ENCODE assay signal across 8 mouse cellular contexts in the genomic region with DNA sequence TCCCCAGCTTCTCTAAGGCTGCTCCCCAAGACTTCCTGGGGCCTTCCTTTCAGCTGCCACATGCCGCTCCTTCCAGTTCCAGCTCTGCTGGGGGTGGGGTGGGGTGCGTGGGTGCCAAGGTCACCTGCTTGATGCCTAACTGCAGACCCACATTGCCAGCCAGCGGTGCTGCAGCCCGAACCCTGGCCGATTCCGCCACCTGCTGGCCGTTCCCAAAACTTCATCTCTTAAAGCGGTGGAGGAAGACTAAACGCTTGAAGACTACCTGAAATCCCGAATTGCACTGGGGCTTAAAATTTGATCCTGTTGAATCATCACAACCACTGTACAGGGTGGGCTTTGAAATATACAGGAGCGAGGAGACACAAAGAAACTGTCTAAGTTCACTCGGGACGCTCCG. TPM values are rescaled to one million over a fixed set of nuclear protein-coding genes. Genes with fewer than 3 reads are reported as not detected.
A peak's percentile ranks its signal among the peaks of the same experiment; 100 is the strongest.
DNase-seq lines count a peak whose midpoint lies in the region; ATAC-seq and TF ChIP-seq lines count a peak whose summit lies in the region.

No protein-coding gene starts in this region.

- H3K4me2 ChIP-seq in hindbrain, postnatal 0 days (ENCODE audit: low read depth, low read length): peak overlapping the region; percentile 51

- peak; percentile 84 to 87 for DNase-seq in adrenal gland, adult 18-20 months (ENCODE audit: low spot score in 2 of 2)
- peak; percentile 78 for DNase-seq in gastrocnemius, postnatal 10 days
- DNase-seq in hindbrain, postnatal 0 days (ENCODE audit: low spot score): peak; percentile 84
- DNase-seq in left cerebral cortex, postnatal 36 days (ENCODE audit: low spot score in 2 of 2): peak; percentile 81 to 86
- peak; percentile 78 for DNase-seq in mesoderm, embryonic 11.5 days (ENCODE audit: low read depth, low spot score)
- DNase-seq in spleen, adult 2 months (ENCODE audit: low read depth in 1 of 2, low spot score in 2 of 2): peak in 1 of 2 experiments; percentile 75

- H3K4me1 ChIP-seq in hindbrain, postnatal 0 days (ENCODE audit: insufficient read depth, low read length): peaks cover 15% of the 10 kb centered on the region; the same call in 1 of the 2 replicates
- peaks cover 6% of the 10 kb centered on the region for H3K4me1 ChIP-seq in spleen, adult 2 months (ENCODE audit: control insufficient read depth, insufficient read depth, insufficient read length)

- H3K4me3 ChIP-seq in hindbrain, postnatal 0 days (ENCODE audit: low read length): peak overlapping the region; percentile 21
- no peak overlapping the region for H3K4me3 ChIP-seq in spleen, adult 2 months (ENCODE audit: extremely low read depth, insufficient read depth, insufficient read length)

- H3K9ac ChIP-seq in hindbrain, postnatal 0 days (replicated peaks; ENCODE audit: low read length): no peak overlapping the region

- 1% methylated on average over 14 of the region's 14 CpGs for whole genome bisulfite sequencing in hindbrain, postnatal 0 days
- WGBS in spleen, adult 2 months: 2% methylated on average over 14 of the region's 14 CpGs

- TF ChIP-seq POLR2A in spleen, adult 2 months (IDR thresholded peaks at IDR 0.05; ENCODE audit: low read depth, low read length): no peak

- H3K36me3 ChIP-seq in hindbrain, postnatal 0 days (ENCODE audit: insufficient read depth, low read length): no peaks in the 10 kb centered on the region
- H3K36me3 ChIP-seq in spleen, adult 2 months (ENCODE audit: control insufficient read depth, insufficient read depth, low read length): no peaks in the 10 kb centered on the region

- H3K27me3 ChIP-seq in hindbrain, postnatal 0 days (ENCODE audit: insufficient read depth, low read length): peaks cover 20% of the 10 kb centered on the region
- peaks cover 19% of the 10 kb centered on the region for H3K27me3 ChIP-seq in spleen, adult 2 months (ENCODE audit: control insufficient read depth, insufficient read depth, low read length)

- ATAC-seq in common myeloid progenitor, adult 5-6 weeks (replicated peaks; ENCODE audit: low read depth, poor library complexity, severe bottlenecking): peak; percentile 40; the same call in 1 of the 2 replicates
- no peak for ATAC-seq in hindbrain, postnatal 0 days
- ATAC-seq in inflammation-experienced regulatory T-cells, adult 6 months: no peak

- H3K9me3 ChIP-seq in hindbrain, postnatal 0 days (ENCODE audit: low read length): no peaks in the 10 kb centered on the region

- intact Hi-C loops in left cerebral cortex, postnatal 36 days (cut with DNase I): no loop called here

- peak; percentile 88 for TF ChIP-seq CTCF in hindbrain, postnatal 0 days (IDR thresholded peaks at IDR 0.05; ENCODE audit: low read depth)
- TF ChIP-seq CTCF in spleen, adult 2 months (IDR thresholded peaks at IDR 0.05; ENCODE audit: extremely low read depth, insufficient read depth, insufficient read length, insufficient replicate concordance): peak; percentile 67

- H3K27ac ChIP-seq in hindbrain, postnatal 0 days: no peak overlapping the region
- no peak overlapping the region for H3K27ac ChIP-seq in spleen, adult 2 months (ENCODE audit: insufficient read depth, low read length)

RNA-seq across cellular contexts. Expression of gene Ppp1r1b, which starts 3.0 kb away (rescaled TPM):
- total RNA-seq in adrenal gland, adult 18-20 months (2021): under 1 TPM; 0.27 to 0.32 TPM
- total RNA-seq in common myeloid progenitor, adult 5-6 weeks (2017): not detected in 2 replicates
- under 1 TPM; 0.35 to 0.70 TPM for total RNA-seq in gastrocnemius, postnatal 10 days (2021)
- 1.3 and 3.5 TPM in 2 replicates for total RNA-seq in hindbrain, postnatal 0 days (2014; rRNA removed)
- polyA plus RNA-seq in hindbrain, postnatal 0 days (2015; fragmentation: Nextera tagmentation; extraction: Ambion mirVana): 18.0 and 19.1 TPM in 2 replicates
- total RNA-seq in left cerebral cortex, postnatal 36 days (2021): 100 to 1,000 TPM; 225 to 274 TPM
- polyA plus RNA-seq in spleen, adult 2 months (2012; rRNA removed): 0.27 and 0.44 TPM in 2 replicates
- not detected for polyA plus RNA-seq in inflammation-experienced regulatory T-cells, adult 6 months (2017; shearing (Covaris generic))

RNA-seq across cellular contexts. Expression of gene Stard3, which starts 12.9 kb away (rescaled TPM):
- 10 to 100 TPM; 23.4 to 24.4 TPM for total RNA-seq in adrenal gland, adult 18-20 months (2021)
- total RNA-seq in common myeloid progenitor, adult 5-6 weeks (2017): 10.2 and 14.2 TPM in 2 replicates
- 10 to 100 TPM; 11.4 to 12.1 TPM for total RNA-seq in gastrocnemius, postnatal 10 days (2021)
- 44.0 and 52.4 TPM in 2 replicates for total RNA-seq in hindbrain, postnatal 0 days (2014; rRNA removed)
- polyA plus RNA-seq in hindbrain, postnatal 0 days (2015; fragmentation: Nextera tagmentation; extraction: Ambion mirVana): 28.4 and 31.9 TPM in 2 replicates
- total RNA-seq in left cerebral cortex, postnatal 36 days (2021): 10 to 100 TPM; 35.9 to 39.3 TPM
- 70.7 and 80.2 TPM in 2 replicates for polyA plus RNA-seq in spleen, adult 2 months (2012; rRNA removed)
- polyA plus RNA-seq in inflammation-experienced regulatory T-cells, adult 6 months (2017; shearing (Covaris generic)): 10 to 100 TPM; 38.5 to 42.1 (median 40.3) TPM

RNA-seq across cellular contexts. Expression of gene Neurod2, which starts 15.8 kb away (rescaled TPM):
- total RNA-seq in adrenal gland, adult 18-20 months (2021): not detected
- total RNA-seq in common myeloid progenitor, adult 5-6 weeks (2017): not detected in 2 replicates
- total RNA-seq in gastrocnemius, postnatal 10 days (2021): not detected
- 87.0 and 93.2 TPM in 2 replicates for total RNA-seq in hindbrain, postnatal 0 days (2014; rRNA removed)
- 30.7 and 34.3 TPM in 2 replicates for polyA plus RNA-seq in hindbrain, postnatal 0 days (2015; fragmentation: Nextera tagmentation; extraction: Ambion mirVana)
- total RNA-seq in left cerebral cortex, postnatal 36 days (2021): 10 to 100 TPM; 65.2 to 77.3 TPM
- not detected in 2 replicates for polyA plus RNA-seq in spleen, adult 2 months (2012; rRNA removed)
- polyA plus RNA-seq in inflammation-experienced regulatory T-cells, adult 6 months (2017; shearing (Covaris generic)): not detected

RNA-seq across cellular contexts. Expression of gene Tcap, which starts 38.4 kb away (rescaled TPM):
- 1 to 10 TPM in 1 of 2 experiments, not detected in 1; 3.5 TPM for total RNA-seq in adrenal gland, adult 18-20 months (2021)
- total RNA-seq in common myeloid progenitor, adult 5-6 weeks (2017): not detected in 2 replicates
- total RNA-seq in gastrocnemius, postnatal 10 days (2021): 100 to 1,000 TPM; 585 to 712 TPM
- total RNA-seq in hindbrain, postnatal 0 days (2014; rRNA removed): 0.26 and 4.4 TPM in 2 replicates
- not detected in 2 replicates for polyA plus RNA-seq in hindbrain, postnatal 0 days (2015; fragmentation: Nextera tagmentation; extraction: Ambion mirVana)
- 10 to 100 TPM; 11.8 to 14.4 TPM for total RNA-seq in left cerebral cortex, postnatal 36 days (2021)
- polyA plus RNA-seq in spleen, adult 2 months (2012; rRNA removed): 0.42 and 0.43 TPM in 2 replicates
- polyA plus RNA-seq in inflammation-experienced regulatory T-cells, adult 6 months (2017; shearing (Covaris generic)): not detected

RNA-seq across cellular contexts. Expression of gene Pnmt, which starts 41.0 kb away (rescaled TPM):
- 100 to 1,000 TPM; 313 to 497 TPM for total RNA-seq in adrenal gland, adult 18-20 months (2021)
- total RNA-seq in common myeloid progenitor, adult 5-6 weeks (2017): not detected in 2 replicates
- total RNA-seq in gastrocnemius, postnatal 10 days (2021): under 1 TPM; 0.28 to 0.77 TPM
- total RNA-seq in hindbrain, postnatal 0 days (2014; rRNA removed): 1.2 and 5.4 TPM in 2 replicates
- 5.4 and 5.5 TPM in 2 replicates for polyA plus RNA-seq in hindbrain, postnatal 0 days (2015; fragmentation: Nextera tagmentation; extraction: Ambion mirVana)
- total RNA-seq in left cerebral cortex, postnatal 36 days (2021): under 1 TPM; 0.34 to 0.47 TPM
- polyA plus RNA-seq in spleen, adult 2 months (2012; rRNA removed): 0.07 TPM in 1 of 2 replicates, not detected in the other
- not detected for polyA plus RNA-seq in inflammation-experienced regulatory T-cells, adult 6 months (2017; shearing (Covaris generic))

Comparison
In these comparisons a context has a peak if more than half of its experiments do, and no peak if none do; other contexts are left out.
1. RNA of gene Ppp1r1b, which starts 3.0 kb away (total RNA-seq): 225 to 274 TPM in left cerebral cortex, postnatal 36 days; 1.3 to 3.5 TPM in hindbrain, postnatal 0 days, 0.35 to 0.70 TPM in gastrocnemius, postnatal 10 days, 0.27 to 0.32 TPM in adrenal gland, adult 18-20 months and not detected in common myeloid progenitor, adult 5-6 weeks; every median in the first group is over 10 times any median in the second.
2. RNA of gene Neurod2, which starts 15.8 kb away (total RNA-seq): 87.0 to 93.2 TPM in hindbrain, postnatal 0 days and 65.2 to 77.3 TPM in left cerebral cortex, postnatal 36 days; not detected in gastrocnemius, postnatal 10 days, not detected in adrenal gland, adult 18-20 months and not detected in common myeloid progenitor, adult 5-6 weeks; every median in the first group is over 10 times any median in the second.